Mouse (Mus musculus) lung, embryonic 14.5 days (tissue): ENCODE measurements around the gene Entpd1. TPM values are rescaled to one million over a fixed set of nuclear protein-coding genes. Genes with fewer than 3 reads are reported as not detected.

Experiments
- ATAC-seq: fragments of 200-750 bp; cut with Nextera tagmentation; 2 replicates; pipeline ENCODE4 v1.8.0; 2017; ENCODE audit warnings: mild to moderate bottlenecking, moderate TSS enrichment, moderate library complexity; ENCODE audit not compliant: insufficient read depth
- DNase-seq: peaks from one replicate; pipeline ENCODE4 v3.0.0-alpha.2; 2015
- H3K27ac ChIP-seq: fragments of 300-500 bp; sonication (generic); 2 replicates; pipeline ENCODE4 v1.5.1; 2014; ENCODE audit warnings: low read depth, mild to moderate bottlenecking, moderate library complexity
- H3K27me3 ChIP-seq: fragments of 300-500 bp; sonication (generic); 2 replicates; pipeline ENCODE4 v1.6.1; 2014; ENCODE audit warnings: low read length, control low read depth; ENCODE audit not compliant: insufficient read depth
- H3K36me3 ChIP-seq: fragments of 300-500 bp; sonication (generic); 2 replicates; pipeline ENCODE4 v1.6.1; 2014; ENCODE audit warnings: control low read depth; ENCODE audit not compliant: insufficient read depth
- H3K4me1 ChIP-seq: fragments of 300-500 bp; sonication (generic); 2 replicates; pipeline ENCODE4 v1.6.1; 2014; ENCODE audit warnings: antibody characterized with exemption, control low read depth; ENCODE audit not compliant: insufficient read depth
- H3K4me2 ChIP-seq: fragments of 300-500 bp; sonication (generic); 2 replicates; pipeline ENCODE4 v1.6.1; 2014; ENCODE audit warnings: mild to moderate bottlenecking
- H3K4me3 ChIP-seq: fragments of 300-500 bp; sonication (generic); 2 replicates; pipeline ENCODE4 v1.5.1; 2014; ENCODE audit warnings: low read depth, low read length
- H3K9ac ChIP-seq: fragments of 300-500 bp; sonication (generic); 2 replicates; pipeline ENCODE4 v1.6.1; 2014
- H3K9me3 ChIP-seq: fragments of 300-500 bp; sonication (generic); 2 replicates; pipeline ENCODE4 v1.6.1; 2016; ENCODE audit warnings: low read depth, low read length, control low read depth
- CTCF ChIP-seq: IDR thresholded peaks from 2 replicates; pipeline ENCODE4 v1.5.1; 2016; ENCODE audit warnings: antibody characterized with exemption, low read depth
- WGBS: fragments of 180-500 bp; shearing (Covaris S2); extraction: QIAGEN DNeasy Blood & Tissue Kit; methylation state at CpG from one replicate; pipeline ENCODE4 v1.1.7; 2014; 5-methylcytosine and 5-hydroxymethylcytosine counted together
- polyA plus RNA-seq: library from polyadenylated mRNA; unstranded; fragments of >200 nt; fragmentation: Nextera tagmentation; extraction: Ambion mirVana; gene quantifications from 2 replicates; pipeline ENCODE4 v1.2.1, GENCODE M21; 2014

Entpd1 gene
- polyA plus RNA-seq, 1 experiment from 2014 or later: 12.7 TPM

- no peak overlapping the region for H3K27ac ChIP-seq
- peak; percentile 51 for DNase-seq
- H3K9ac ChIP-seq: no peak overlapping the region
- no peaks in the 10 kb centered on the region for H3K9me3 ChIP-seq
- H3K36me3 ChIP-seq: no peaks in the 10 kb centered on the region
- H3K4me2 ChIP-seq: no peak overlapping the region
- no peak for ATAC-seq
- no peak overlapping the region for H3K4me3 ChIP-seq
- WGBS: 33% methylated on average over 5 of the region's 5 CpGs
- H3K4me1 ChIP-seq: no peaks in the 10 kb centered on the region
- TF ChIP-seq CTCF: no peak
- H3K27me3 ChIP-seq: no peaks in the 10 kb centered on the region
These were observed 102.5 kb downstream of the Entpd1 start for GRCm38 (mm10) chr19:40714700-40715099.

GRCm38 (mm10) chr19:40716981-40717380 lies 104.8 kb downstream of the Entpd1 start:
- Histone ChIP-seq H3K27me3 (no peaks in the 10 kb centered on the region), H3K9ac (no peak overlapping the region), H3K4me1 (no peaks in the 10 kb centered on the region), H3K4me2 (no peak overlapping the region), H3K27ac (no peak overlapping the region), H3K4me3 (no peak overlapping the region), H3K36me3 (no peaks in the 10 kb centered on the region), H3K9me3 (no peaks in the 10 kb centered on the region)
- TF ChIP-seq CTCF: no peak
- 60% methylated on average over 6 of the region's 6 CpGs for WGBS
- DNase-seq (no peak), ATAC-seq (no peak)

GRCm38 (mm10) chr19:40719439-40720105 lies 107.4 kb downstream of the Entpd1 start:
- Histone ChIP-seq H3K4me1 (no peaks in the 10 kb centered on the region), H3K4me3 (no peak overlapping the region), H3K27me3 (no peaks in the 10 kb centered on the region), H3K36me3 (no peaks in the 10 kb centered on the region), H3K9ac (no peak overlapping the region), H3K27ac (no peak overlapping the region), H3K4me2 (no peak overlapping the region), H3K9me3 (no peaks in the 10 kb centered on the region)
- ATAC-seq: no peak
- TF ChIP-seq CTCF: no peak
- DNase-seq: no peak
- WGBS: 42% methylated on average over 11 of the region's 11 CpGs

DNA sequence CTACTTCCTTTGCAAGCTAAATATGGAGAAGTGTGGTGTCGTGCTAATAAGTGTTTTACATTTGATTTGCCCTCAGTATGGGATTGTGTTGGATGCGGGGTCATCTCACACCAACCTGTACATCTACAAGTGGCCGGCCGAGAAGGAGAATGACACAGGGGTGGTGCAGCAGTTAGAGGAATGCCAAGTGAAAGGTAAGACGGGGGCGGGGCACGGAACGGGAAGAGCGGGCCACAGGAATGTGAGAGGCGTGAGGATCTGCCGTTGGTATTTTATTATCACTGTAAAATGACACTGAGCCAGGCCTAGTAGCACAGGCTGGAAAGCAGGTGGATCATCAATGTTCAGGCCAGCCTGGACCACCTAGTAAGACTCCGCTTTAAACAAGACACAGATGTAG lies 108.2 kb downstream of the Entpd1 start:
- Histone ChIP-seq H3K27ac (no peak overlapping the region), H3K36me3 (no peaks in the 10 kb centered on the region), H3K9ac (no peak overlapping the region), H3K4me2 (no peak overlapping the region), H3K27me3 (no peaks in the 10 kb centered on the region), H3K4me1 (no peaks in the 10 kb centered on the region), H3K4me3 (no peak overlapping the region), H3K9me3 (no peaks in the 10 kb centered on the region)
- WGBS: 49% methylated on average over 12 of the region's 12 CpGs
- no peak for ATAC-seq
- no peak for DNase-seq
- no peak for TF ChIP-seq CTCF

DNA sequence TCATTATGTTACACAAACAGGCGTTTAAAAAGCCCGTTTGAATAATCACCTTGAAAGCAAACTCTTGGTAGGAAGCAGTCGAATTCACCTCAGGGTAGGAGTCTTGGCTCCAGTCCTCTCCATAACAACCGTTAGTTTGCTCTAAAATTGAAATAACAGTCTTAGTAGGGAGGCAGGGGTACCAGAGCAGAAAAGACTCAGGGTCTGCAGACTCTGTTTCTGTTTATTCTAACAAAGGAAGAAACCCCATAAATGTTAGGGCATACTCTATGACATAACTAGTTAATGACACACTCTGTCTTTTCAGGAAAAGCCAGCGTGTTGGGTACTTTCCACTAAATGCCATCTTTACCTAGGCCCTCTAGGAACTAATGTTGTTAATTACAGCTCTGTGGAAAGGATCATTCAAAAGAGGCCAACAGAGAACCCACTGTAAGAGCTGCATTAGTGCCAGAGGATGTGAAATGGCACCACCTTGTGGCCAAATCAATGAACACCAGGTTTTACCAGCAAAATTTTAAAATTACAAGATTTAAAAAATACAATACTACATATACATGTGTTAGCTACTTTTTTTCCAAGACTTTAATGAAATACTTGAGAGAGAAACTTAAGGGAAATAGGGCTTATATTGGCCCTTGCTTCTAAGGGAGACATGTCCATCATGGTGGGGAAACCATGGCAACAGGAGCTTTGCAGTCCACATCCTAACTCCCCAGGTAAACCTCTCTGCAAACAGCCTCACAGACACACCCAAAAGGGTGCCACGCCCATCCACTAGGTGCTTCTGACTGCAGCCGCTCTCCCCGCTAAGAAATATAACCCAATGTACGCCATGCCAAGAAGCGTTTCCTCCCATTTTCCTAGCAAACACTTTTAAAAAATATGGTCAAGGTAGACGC lies 110.2 kb downstream of the Entpd1 start:
- Histone ChIP-seq H3K4me1 (no peaks in the 10 kb centered on the region), H3K9me3 (no peaks in the 10 kb centered on the region), H3K36me3 (no peaks in the 10 kb centered on the region), H3K4me3 (no peak overlapping the region), H3K27ac (no peak overlapping the region), H3K4me2 (no peak overlapping the region), H3K9ac (no peak overlapping the region), H3K27me3 (no peaks in the 10 kb centered on the region)
- peak; percentile 86 for TF ChIP-seq CTCF
- WGBS: 49% methylated on average over 11 of the region's 11 CpGs
- DNase-seq (peak; percentile 87), ATAC-seq (peak; percentile 59; the same call in 1 of the 2 replicates)

- peaks cover 2% of the 10 kb centered on the region; the same call in 1 of the 2 replicates for H3K4me1 ChIP-seq
- WGBS: 36% methylated on average over 10 of the region's 10 CpGs
- H3K9me3 ChIP-seq: no peaks in the 10 kb centered on the region
- H3K4me2 ChIP-seq: no peak overlapping the region
- TF ChIP-seq CTCF: no peak
- no peaks in the 10 kb centered on the region for H3K36me3 ChIP-seq
- no peak for ATAC-seq
- no peak for DNase-seq
- no peaks in the 10 kb centered on the region for H3K27me3 ChIP-seq
- H3K9ac ChIP-seq: no peak overlapping the region
- H3K27ac ChIP-seq: no peak overlapping the region
- H3K4me3 ChIP-seq: no peak overlapping the region
These were observed 111.3 kb downstream of the Entpd1 start for GRCm38 (mm10) chr19:40723516-40723915.

DNA sequence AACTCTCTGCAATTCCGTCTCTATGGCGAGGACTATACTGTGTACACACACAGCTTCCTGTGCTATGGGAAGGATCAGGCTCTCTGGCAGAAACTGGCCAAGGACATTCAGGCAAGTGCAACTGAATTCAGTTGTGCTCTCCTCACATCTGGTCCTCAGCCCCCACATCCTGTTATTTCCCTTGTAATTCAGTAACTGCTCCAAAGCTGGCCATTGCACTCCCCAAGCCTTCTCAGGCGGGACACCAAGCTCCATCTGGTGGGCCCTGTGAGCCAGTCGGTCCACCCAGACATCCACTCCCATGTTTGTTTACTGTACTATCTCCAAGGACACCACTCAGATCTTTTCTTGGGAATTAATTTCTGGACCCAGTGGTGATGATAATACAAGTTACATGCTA lies 114.0 kb downstream of the Entpd1 start:
- Histone ChIP-seq H3K27ac (peak overlapping the region; percentile 15; the same call in 1 of the 2 replicates), H3K27me3 (no peaks in the 10 kb centered on the region), H3K4me3 (no peak overlapping the region), H3K9me3 (no peaks in the 10 kb centered on the region), H3K4me2 (no peak overlapping the region), H3K4me1 (peaks cover 4% of the 10 kb centered on the region; the same call in 1 of the 2 replicates), H3K9ac (no peak overlapping the region), H3K36me3 (no peaks in the 10 kb centered on the region)
- ATAC-seq: peak; percentile 35; the same call in 1 of the 2 replicates
- DNase-seq: peak; percentile 57
- 49% methylated on average over 4 of the region's 4 CpGs for WGBS
- 0 out of 2 replicates have a peak, but pooled peaks have one; percentile 6 for TF ChIP-seq CTCF
